Mouse (Mus musculus) liver, embryonic 15.5 days (tissue): ENCODE results near the gene Prox2. TPM values are rescaled to one million over a fixed set of nuclear protein-coding genes. Genes with fewer than 3 reads are reported as not detected.
"Not testable (repeated sequence)": the region's sequence is repeated elsewhere in the genome, so short reads cannot be mapped to it uniquely, and the experiment has no call there.

ENCODE experiments used
- ATAC-seq: fragments of 200-750 bp; cut with Nextera tagmentation; 2 replicates; pipeline ENCODE4 v1.8.0; 2017; ENCODE audit warnings: moderate number of reproducible peaks, mild to moderate bottlenecking, moderate library complexity; ENCODE audit not compliant: insufficient read depth
- H3K27ac ChIP-seq: fragments of 300-500 bp; sonication (generic); replicated peaks from 2 replicates; pipeline ENCODE4 v1.5.1; 2015; ENCODE audit warnings: mild to moderate bottlenecking, inconsistent platforms
- H3K27me3 ChIP-seq: fragments of 300-500 bp; sonication (generic); 2 replicates; pipeline ENCODE4 v1.6.1; 2015; ENCODE audit warnings: mild to moderate bottlenecking, inconsistent platforms
- H3K36me3 ChIP-seq: fragments of 300-500 bp; sonication (generic); replicated peaks from 2 replicates; pipeline ENCODE4 v1.6.1; 2015; ENCODE audit warnings: moderate library complexity, mild to moderate bottlenecking, inconsistent platforms
- H3K4me1 ChIP-seq: fragments of 300-500 bp; sonication (generic); replicated peaks from 2 replicates; pipeline ENCODE4 v1.6.1; 2015; ENCODE audit warnings: inconsistent platforms
- H3K4me2 ChIP-seq: fragments of 300-500 bp; sonication (generic); 2 replicates; pipeline ENCODE4 v1.6.1; 2015; ENCODE audit warnings: moderate library complexity, mild to moderate bottlenecking, inconsistent platforms
- H3K4me3 ChIP-seq: fragments of 300-500 bp; sonication (generic); replicated peaks from 2 replicates; pipeline ENCODE4 v1.5.1; 2015; ENCODE audit warnings: mild to moderate bottlenecking, inconsistent platforms
- H3K9ac ChIP-seq: fragments of 300-500 bp; sonication (generic); 2 replicates; pipeline ENCODE4 v1.6.1; 2015; ENCODE audit warnings: moderate library complexity, mild to moderate bottlenecking, inconsistent platforms
- H3K9me3 ChIP-seq: fragments of 300-500 bp; sonication (generic); replicated peaks from 2 replicates; pipeline ENCODE4 v1.6.1; 2016; ENCODE audit warnings: inconsistent platforms
- WGBS: fragments of 180-500 bp; shearing (Covaris S2); methylation state at CpG from one replicate; pipeline ENCODE4 v1.1.7; 2015; ENCODE audit warnings: mixed read lengths; ENCODE audit not compliant: insufficient replicate concordance; 5-methylcytosine and 5-hydroxymethylcytosine counted together
- polyA plus RNA-seq: library from polyadenylated mRNA; unstranded; fragments of >200 nt; fragmentation: Nextera tagmentation; extraction: Ambion mirVana; gene quantifications from 2 replicates; pipeline ENCODE4 v1.2.1, GENCODE M21; 2015

Prox2 gene
- polyA plus RNA-seq, 1 experiment from 2014 or later, result 2.8 TPM

DNA sequence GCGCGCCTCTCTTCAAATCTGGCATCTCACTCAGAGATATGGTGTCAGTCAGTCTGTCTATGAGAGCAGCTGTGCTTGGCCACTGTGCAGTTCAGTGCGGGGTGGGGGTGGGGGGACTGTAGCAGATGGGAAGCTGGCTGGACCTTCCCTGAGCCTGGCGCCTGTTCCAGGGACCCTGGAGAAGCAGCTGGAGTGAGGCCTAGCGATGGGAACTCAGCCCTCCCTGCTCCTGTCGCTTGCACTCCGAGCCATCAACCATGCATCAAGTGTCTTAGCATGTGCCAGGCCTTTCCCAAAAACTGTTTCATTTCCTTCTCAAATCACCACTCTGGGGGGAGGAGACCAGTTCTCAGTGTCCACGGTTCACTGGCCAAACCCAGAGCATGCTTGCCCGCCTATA, 35.1 kb upstream of the Prox2 start:
- no peak for ATAC-seq
- 65% methylated on average over 9 of the region's 9 CpGs for WGBS
- H3K27ac ChIP-seq, result no peak overlapping the region
- H3K27me3 ChIP-seq, result peaks cover 14% of the 10 kb centered on the region
- no peaks in the 10 kb centered on the region for H3K9me3 ChIP-seq
- H3K9ac ChIP-seq, result no peak overlapping the region
- H3K4me3 ChIP-seq, result no peak overlapping the region
- peaks cover 3% of the 10 kb centered on the region for H3K4me1 ChIP-seq
- H3K4me2 ChIP-seq, result no peak overlapping the region
- no peaks in the 10 kb centered on the region for H3K36me3 ChIP-seq

DNA sequence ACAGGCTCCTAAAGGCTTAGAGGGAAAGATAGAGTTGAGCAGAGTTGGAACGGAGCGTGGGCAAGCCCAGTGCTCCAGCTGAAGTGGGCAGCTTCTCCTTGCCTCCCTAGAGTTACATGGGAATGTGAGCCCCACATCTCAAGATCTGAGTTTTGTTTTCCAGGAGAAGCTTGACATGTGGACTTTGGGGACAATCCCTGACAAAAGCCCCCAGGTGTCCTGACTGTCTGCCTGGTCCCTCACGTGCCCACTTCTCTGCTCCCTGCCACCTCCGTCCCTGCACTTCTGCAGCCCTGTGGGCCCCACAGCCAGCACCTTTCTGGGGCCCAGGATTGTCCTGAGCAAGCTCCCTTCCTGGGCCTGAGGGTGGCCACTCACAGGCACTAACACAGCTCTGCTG, 34.3 kb upstream of the Prox2 start:
- no peak overlapping the region for H3K27ac ChIP-seq
- 85% methylated on average over 4 of the region's 4 CpGs for WGBS
- no peaks in the 10 kb centered on the region for H3K36me3 ChIP-seq
- H3K4me2 ChIP-seq, result no peak overlapping the region
- no peaks in the 10 kb centered on the region for H3K9me3 ChIP-seq
- no peaks in the 10 kb centered on the region; the same call in 1 of the 2 replicates for H3K4me1 ChIP-seq
- H3K27me3 ChIP-seq, result peaks cover 12% of the 10 kb centered on the region; the same call in 1 of the 2 replicates
- no peak overlapping the region for H3K9ac ChIP-seq
- no peak overlapping the region for H3K4me3 ChIP-seq
- ATAC-seq, result no peak

DNA sequence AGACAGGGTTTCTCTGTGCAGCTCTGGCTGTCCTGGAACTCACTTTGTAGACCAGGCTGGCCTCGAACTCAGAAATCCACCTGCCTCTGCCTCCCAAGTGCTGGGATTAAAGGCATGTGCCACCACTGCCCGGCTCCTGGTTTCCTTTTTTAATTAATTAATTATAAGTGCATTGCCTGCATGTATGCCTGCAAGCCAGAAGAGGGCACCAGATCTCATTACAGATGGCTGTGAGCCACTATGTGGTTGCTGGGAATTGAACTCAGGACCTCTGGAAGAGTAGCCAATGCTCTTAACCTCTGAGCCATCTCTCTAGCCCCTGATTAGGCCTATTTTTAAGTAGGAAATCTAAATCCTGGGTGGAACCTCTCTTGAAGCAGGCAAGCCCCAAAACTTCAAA, 33.7 kb upstream of the Prox2 start:
- not testable (repeated sequence) for H3K27me3 ChIP-seq, H3K4me2 ChIP-seq, ATAC-seq, H3K27ac ChIP-seq, H3K36me3 ChIP-seq, H3K9ac ChIP-seq, H3K9me3 ChIP-seq, H3K4me3 ChIP-seq, H3K4me1 ChIP-seq
- WGBS, result 38% methylated on average over 2 of the region's 2 CpGs

DNA sequence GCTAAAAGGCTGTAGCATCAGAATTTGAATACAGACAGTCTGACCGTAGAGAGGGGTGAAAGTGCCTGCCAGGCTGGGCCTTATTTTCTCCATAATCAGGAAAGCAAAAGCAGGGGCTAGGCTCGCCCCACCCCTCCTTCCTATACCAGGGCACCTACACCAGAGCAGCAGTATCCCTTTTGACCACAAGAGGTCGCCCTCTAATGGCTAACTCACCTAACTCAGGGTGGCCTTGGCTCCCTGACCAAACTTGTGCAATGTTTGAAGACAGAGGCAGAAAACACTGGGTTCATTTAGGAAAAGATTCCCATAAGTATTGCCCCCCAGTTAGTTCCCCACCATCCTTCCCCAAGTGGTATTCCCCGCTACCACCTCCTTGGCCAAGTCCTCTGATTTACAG, 32.2 kb upstream of the Prox2 start:
- Histone ChIP-seq H3K27ac (no peak overlapping the region), H3K4me1 (no peaks in the 10 kb centered on the region; the same call in 1 of the 2 replicates), H3K9me3 (no peaks in the 10 kb centered on the region), H3K9ac (no peak overlapping the region), H3K4me3 (no peak overlapping the region), H3K27me3 (peaks cover 8% of the 10 kb centered on the region; the same call in 1 of the 2 replicates), H3K36me3 (no peaks in the 10 kb centered on the region), H3K4me2 (no peak overlapping the region)
- ATAC-seq, result peak; percentile 49; the same call in 1 of the 2 replicates
- WGBS, result 18% methylated on average over 4 of the region's 4 CpGs

DNA sequence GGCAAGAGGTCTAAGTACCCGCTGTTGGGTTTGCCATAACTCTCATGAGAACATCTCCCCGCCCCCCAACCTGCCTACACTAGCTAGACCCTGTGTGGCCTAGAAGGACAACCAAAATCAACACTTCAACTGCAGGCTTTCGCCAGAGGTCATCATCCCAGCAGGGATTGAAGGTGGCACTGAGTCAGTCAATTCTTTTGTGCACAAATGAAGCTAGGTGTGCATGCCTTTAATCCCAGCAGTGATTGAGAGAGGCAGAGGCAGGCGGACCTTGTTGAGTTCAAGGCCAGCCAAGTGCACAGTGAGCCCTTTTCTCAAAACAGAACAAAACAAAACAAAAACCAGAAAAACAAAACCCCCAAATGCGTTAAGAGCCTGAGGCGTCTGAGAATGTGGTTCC, 30.5 kb upstream of the Prox2 start:
- no peak overlapping the region for H3K4me3 ChIP-seq
- no peaks in the 10 kb centered on the region; the same call in 1 of the 2 replicates for H3K4me1 ChIP-seq
- no peaks in the 10 kb centered on the region for H3K9me3 ChIP-seq
- H3K9ac ChIP-seq, result no peak overlapping the region
- 75% methylated on average over 6 of the region's 6 CpGs for WGBS
- 0 out of 2 replicates have a peak, but pooled peaks cover 6% of the 10 kb centered on the region for H3K27me3 ChIP-seq
- no peak overlapping the region for H3K27ac ChIP-seq
- no peak overlapping the region for H3K4me2 ChIP-seq
- no peak for ATAC-seq
- H3K36me3 ChIP-seq, result no peaks in the 10 kb centered on the region

DNA sequence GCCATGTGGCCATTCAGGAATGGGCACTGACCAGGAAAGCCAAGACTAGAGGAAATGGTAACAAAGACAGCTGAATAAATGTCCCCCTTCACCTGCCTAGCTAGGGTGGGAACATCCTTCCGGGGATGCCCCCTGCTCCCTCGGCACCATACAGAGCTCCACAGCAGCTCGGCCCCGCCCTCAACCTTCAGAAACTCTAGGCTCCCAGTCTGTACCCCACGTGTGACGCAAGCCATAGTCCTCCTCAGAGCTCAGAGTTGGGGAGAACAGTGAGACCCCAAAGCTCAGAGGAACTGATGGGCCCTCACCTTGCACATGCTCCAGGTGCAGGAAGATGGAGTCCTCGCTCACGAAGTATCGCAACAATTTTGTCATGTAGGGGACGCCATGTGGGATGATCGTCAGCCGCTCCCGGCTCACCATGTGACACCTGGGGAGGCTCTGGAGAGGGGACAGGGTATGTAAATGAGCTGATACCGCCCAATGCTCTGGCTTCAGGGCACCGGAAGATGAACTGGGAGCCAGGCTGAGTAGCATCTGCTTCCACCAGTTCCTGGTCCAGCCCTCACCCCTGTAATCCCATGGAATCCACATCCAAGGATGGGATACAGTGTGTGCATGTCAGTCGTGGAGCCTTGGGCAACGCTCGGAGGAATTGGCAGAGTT, 29.6 kb upstream of the Prox2 start:
- Histone ChIP-seq H3K27ac (no peak overlapping the region), H3K4me2 (no peak overlapping the region), H3K9ac (no peak overlapping the region), H3K4me3 (no peak overlapping the region), H3K4me1 (no peaks in the 10 kb centered on the region; the same call in 1 of the 2 replicates), H3K27me3 (0 out of 2 replicates have a peak, but pooled peaks cover 6% of the 10 kb centered on the region), H3K9me3 (no peaks in the 10 kb centered on the region), H3K36me3 (peaks cover 4% of the 10 kb centered on the region)
- no peak for ATAC-seq
- 41% methylated on average over 18 of the region's 18 CpGs for WGBS

DNA sequence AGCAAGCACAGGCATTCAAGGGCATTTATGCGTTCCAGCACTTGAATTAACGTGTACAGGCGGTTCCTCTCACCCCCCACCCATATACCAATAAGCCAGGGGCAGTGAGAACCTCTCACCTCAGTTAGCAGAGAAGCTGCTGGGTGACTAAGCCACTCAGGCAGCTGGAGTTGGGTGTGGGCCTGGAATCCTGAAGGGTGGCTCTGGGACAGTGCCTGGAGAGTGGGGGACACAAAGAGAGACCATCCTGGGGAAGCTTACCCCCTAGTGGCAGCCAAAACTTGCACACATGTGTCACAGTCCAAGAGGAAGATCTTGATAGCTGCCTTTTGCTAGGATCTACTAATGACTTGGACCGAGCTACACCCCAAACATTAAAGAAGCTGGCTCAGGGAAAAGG, 26.1 kb upstream of the Prox2 start:
- Histone ChIP-seq H3K9me3 (no peaks in the 10 kb centered on the region), H3K27ac (no peak overlapping the region), H3K4me3 (no peak overlapping the region), H3K4me1 (peaks cover 4% of the 10 kb centered on the region; the same call in 1 of the 2 replicates), H3K36me3 (peaks cover 36% of the 10 kb centered on the region), H3K4me2 (no peak overlapping the region), H3K9ac (no peak overlapping the region), H3K27me3 (0 out of 2 replicates have a peak, but pooled peaks cover 6% of the 10 kb centered on the region)
- WGBS, result 73% methylated on average over 4 of the region's 4 CpGs
- ATAC-seq, result no peak

DNA sequence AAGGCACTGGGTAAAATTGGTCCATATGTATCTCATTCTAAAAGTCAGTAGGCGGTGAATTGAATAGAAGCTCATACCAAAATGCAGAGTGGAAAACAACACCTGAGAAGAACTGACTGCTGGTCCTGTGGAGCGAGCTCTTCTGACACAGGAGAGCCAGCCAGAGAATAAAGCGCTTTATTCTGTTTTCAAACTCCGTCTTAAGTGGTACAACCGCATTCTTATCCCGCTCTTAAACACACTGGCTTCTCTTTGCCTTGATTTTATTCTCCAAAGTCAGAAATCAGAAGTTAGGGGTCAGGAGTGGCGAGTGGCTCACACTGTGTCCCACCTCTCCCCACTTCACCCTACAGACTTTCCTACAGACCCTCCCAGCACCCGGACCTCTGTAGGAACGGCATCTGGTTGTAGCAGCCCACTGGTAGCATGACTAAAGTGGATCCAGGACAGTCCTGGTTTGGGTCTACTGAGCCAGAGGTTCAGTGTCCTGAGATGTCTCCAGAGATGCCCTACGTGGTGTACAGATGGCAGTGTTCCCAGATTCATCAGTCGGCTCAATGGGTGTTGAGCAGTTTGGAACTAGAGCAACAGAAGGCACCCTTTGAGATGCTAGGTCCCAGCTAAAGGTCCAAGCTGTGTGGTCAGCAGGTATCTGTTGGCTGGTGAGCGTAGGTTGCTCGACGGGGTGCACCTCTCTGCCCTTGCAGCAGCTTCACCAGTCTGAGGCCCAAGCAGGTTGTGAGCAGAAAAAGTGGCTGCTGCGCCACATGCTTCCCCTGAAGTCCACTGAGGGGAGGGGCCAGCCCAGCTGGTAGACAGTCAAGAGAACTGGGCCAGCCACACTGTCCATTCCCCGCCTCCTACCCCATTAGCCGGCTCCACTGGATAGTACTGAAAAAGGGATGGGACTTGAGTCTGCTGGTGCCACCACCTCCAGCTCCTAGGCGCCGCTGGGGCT, 25.2 kb upstream of the Prox2 start:
- H3K27me3 ChIP-seq, result 0 out of 2 replicates have a peak, but pooled peaks cover 6% of the 10 kb centered on the region
- no peak for ATAC-seq
- H3K9ac ChIP-seq, result no peak overlapping the region
- H3K9me3 ChIP-seq, result no peaks in the 10 kb centered on the region
- peaks cover 4% of the 10 kb centered on the region; the same call in 1 of the 2 replicates for H3K4me1 ChIP-seq
- H3K4me2 ChIP-seq, result no peak overlapping the region
- H3K27ac ChIP-seq, result no peak overlapping the region
- 80% methylated on average over 19 of the region's 19 CpGs for WGBS
- H3K4me3 ChIP-seq, result no peak overlapping the region
- peaks cover 45% of the 10 kb centered on the region for H3K36me3 ChIP-seq

DNA sequence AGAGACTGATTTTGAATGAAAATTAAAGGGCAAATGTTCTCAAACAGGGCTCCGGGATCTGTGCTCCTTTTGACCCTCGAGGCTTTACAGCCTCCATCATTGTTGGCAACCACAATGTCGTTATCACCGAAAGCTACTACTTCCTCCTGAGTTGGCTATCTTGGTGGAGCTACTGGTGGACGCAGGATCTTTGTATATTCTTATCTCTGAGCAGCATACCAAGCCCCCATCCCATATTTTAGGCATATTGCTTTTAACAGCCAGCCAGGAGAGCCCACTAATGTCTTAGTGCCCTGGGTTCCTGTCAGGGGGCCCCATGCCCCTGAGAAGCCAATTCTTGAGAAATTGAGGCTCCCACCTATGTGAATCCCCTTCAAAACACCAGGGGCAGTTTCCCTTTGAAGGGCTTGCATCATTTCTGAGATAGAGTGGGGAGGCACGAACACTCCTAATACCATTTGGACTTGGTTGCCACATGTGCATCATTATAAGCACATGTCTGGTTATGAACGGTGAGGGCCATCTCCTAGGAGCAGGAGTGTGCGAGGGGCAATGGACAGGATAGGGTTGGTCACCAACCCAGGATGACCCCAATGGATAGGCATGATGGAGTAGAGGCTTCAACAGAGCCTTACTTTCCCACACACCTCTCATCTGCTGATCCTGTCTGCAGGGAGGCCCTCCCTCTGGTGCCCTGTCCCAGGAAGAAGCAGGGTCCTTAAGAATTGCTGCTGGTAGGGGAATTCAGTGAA, 23.7 kb upstream of the Prox2 start:
- peaks cover 60% of the 10 kb centered on the region for H3K36me3 ChIP-seq

DNA sequence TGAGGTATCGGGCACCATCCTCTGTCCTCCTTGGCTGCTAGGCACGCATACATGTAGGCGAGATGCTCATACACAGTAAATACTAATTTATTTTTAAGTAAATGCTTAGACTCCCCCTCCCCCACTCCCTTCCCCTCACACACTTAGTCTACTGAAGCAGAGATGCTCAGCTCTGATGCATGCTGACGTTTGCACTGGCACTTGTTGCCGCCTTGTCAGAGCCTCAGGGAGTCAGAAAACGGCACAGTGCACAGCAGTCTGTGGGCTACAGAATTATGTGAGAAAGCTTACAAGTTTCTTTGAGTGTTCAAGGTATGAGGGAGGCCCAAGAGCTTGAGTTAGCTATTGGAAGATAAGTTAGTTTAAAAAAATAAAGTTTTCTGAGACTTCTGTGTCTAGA, 20.8 kb upstream of the Prox2 start:
- H3K4me3 ChIP-seq, result no peak overlapping the region
- no peak for ATAC-seq
- no peaks in the 10 kb centered on the region for H3K27me3 ChIP-seq
- no peak overlapping the region for H3K4me2 ChIP-seq
- peaks cover 4% of the 10 kb centered on the region; the same call in 1 of the 2 replicates for H3K4me1 ChIP-seq
- no peaks in the 10 kb centered on the region for H3K9me3 ChIP-seq
- no peak overlapping the region for H3K9ac ChIP-seq
- peaks cover 87% of the 10 kb centered on the region for H3K36me3 ChIP-seq
- WGBS, result 87% methylated on average over 6 of the region's 6 CpGs
- H3K27ac ChIP-seq, result no peak overlapping the region

More for the DNA sequence above, 23.7 kb upstream of the Prox2 start:
- WGBS, result 26% methylated on average over 8 of the region's 8 CpGs
- no peak overlapping the region for H3K27ac ChIP-seq
- H3K9me3 ChIP-seq, result no peaks in the 10 kb centered on the region
- no peak for ATAC-seq
- no peak overlapping the region for H3K4me3 ChIP-seq
- no peak overlapping the region for H3K9ac ChIP-seq
- H3K4me1 ChIP-seq, result peaks cover 4% of the 10 kb centered on the region; the same call in 1 of the 2 replicates
- no peaks in the 10 kb centered on the region for H3K27me3 ChIP-seq
- no peak overlapping the region for H3K4me2 ChIP-seq
